Mouse (Mus musculus) CH12.LX (cell line): Measurements from ENCODE around the gene Mfsd4a.

Experiments
- CTCF ChIP-seq, 2 experiments: IDR thresholded peaks in 1 of 2; conservative IDR thresholded peaks in 1 of 2; 2 replicates each; pipeline ENCODE4 v1.5.1; 2011 to 2012; ENCODE audit warnings: low read depth in 2 of 2, low read length in 2 of 2, improper control_type of control experiment in 1 of 2, inconsistent platforms in 1 of 2, mild to moderate bottlenecking in 1 of 2, moderate library complexity in 1 of 2
- SIN3A ChIP-seq: IDR thresholded peaks from 2 replicates; pipeline ENCODE4 v1.6.1; 2012; ENCODE audit warnings: low read length, improper control_type of control experiment, inconsistent platforms

DNA sequence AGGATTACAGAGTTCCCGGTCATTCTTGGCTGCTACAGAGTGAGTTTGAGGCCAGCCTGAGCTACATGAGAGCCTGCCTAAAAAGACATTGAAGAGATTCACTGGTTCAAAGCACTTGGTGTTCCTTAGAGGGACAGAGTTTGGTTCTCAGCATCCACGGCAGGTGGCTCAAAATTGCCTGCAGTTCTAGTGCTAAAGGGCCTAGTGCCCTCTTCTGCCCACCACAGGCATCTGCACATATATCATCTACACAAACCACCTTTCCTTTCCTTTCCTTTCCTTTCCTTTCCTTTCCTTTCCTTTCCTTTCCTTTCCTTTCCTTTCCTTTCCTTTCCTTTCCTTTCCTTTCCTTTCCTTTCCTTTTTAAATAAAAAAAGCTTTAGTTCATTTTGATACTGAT lies 37.3 kb downstream of the Mfsd4a start:
- TF ChIP-seq CTCF (conservative IDR thresholded peaks at IDR 0.05 in 1 of 2, IDR thresholded peaks at IDR 0.05 in 1 of 2; ENCODE audit: low read depth in 2 of 2, low read length in 2 of 2), result peak in 1 of 2 experiments; percentile 71; a peak in 3 of 4 replicates
- TF ChIP-seq SIN3A, result no peak
